Mouse (Mus musculus): ENCODE measurements around the gene Knl1.

Knl1 gene

GRCm38 (mm10) chr2:119026951-119027350 lies 20.0 kb upstream of the Knl1 start:
- no peak for TF ChIP-seq GATA4 (IDR thresholded peaks at IDR 0.05; ENCODE audit: insufficient replicate concordance, low read length)

DNA sequence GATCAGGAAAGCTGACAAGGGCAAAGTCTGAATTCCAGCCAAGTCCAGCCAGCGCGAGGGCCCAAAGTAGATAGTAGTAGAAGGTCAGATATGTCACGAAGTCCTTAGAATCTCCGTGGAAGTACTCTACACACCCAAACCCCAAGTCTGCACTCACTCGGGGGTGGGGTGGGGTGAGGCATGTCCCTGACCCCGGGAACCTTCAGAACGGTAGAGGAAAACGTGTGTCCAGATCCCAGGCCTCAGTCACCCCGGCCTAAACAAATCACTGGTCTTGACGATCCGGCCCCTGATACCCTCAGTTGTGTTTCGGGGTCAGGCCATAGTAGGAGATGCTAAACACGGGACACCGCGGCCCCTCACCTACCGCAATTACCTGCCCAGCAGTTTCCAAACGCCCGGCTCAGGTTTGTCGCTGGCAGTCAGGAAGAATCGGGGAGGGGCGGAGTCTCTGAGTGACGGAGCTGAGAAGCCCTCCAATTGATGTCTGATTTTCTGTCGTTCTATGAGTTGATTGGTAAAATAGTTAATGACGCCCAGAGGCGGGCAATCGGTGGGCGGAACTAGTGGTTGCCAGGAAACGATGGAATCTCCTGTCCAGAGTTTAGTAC lies 17.9 kb upstream of the Knl1 start, which contains the start of gene Ccdc32:
Gene Ccdc32, minus strand, starts transcription at position 453 of the 611 bp plus-strand sequence.
- no peak for TF ChIP-seq GATA4 (IDR thresholded peaks at IDR 0.05; ENCODE audit: insufficient replicate concordance, low read length)

DNA sequence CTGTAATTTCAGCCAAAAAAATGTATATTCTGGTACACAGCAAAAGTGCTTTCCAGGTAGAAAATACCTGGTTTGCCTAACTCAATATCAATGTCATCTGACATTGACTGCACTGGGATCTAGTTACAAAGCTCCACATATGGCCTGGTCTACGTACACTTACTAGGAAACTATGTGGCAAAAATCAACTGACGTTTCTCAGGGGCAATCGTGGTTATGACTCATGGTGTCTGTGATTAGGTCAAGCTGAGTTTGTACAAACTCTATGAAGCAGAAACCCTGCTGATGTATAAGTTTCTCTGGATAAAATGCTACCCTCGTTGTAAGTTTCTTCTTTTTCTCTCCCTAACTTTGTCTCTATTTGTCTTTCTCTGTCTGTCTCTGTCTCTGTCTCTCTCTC lies 14.7 kb upstream of the Knl1 start:
- no peak for TF ChIP-seq GATA4 (IDR thresholded peaks at IDR 0.05; ENCODE audit: insufficient replicate concordance, low read length)

- TF ChIP-seq GATA4 (IDR thresholded peaks at IDR 0.05; ENCODE audit: insufficient replicate concordance, low read length) = no peak; the same call in 1 of the 2 replicates
Measured at GRCm38 (mm10) chr2:119034656-119035396, 12.1 kb upstream of the Knl1 start, which contains the start of gene Rpusd2. Rpusd2 (plus strand) TSS chr2:119034790.

DNA sequence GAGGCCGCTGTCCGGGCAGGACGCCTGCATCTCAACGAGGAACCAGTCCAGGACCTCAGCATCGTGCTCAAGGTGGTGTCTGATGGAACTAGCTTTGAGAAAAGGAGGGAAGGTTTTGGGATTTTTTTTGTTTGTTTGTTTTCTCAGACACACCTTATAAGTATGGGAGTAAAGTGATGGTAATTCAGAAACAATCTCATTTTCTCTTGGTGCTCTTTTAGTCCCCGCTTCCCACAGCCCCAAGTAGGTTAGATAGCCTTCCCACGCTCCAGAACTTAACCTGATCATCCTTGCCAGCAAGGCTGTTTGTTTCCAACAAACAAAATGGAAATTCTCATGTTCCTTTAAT lies 11.5 kb upstream of the Knl1 start:
- TF ChIP-seq GATA4 (IDR thresholded peaks at IDR 0.05; ENCODE audit: insufficient replicate concordance, low read length) = no peak

DNA sequence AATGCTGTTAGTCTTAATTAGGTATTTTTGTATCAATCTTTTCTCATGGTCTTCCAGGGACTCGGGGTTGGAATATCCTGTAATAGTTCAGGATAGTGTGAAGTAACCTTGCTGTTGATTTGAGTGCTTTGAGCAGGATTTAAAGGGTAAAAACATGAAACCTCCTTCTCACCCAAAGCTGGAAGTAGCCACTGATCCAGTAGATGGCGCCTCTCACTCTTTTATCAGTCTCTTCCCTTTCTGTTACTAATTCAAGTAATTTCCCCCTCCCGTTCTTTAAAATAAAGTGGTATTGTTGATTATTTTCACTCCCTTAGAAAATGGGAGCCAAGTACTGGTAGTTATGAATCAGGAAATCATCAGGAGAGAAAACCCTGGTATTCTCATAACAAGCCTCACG lies 6.0 kb upstream of the Knl1 start:
- TF ChIP-seq GATA4 (IDR thresholded peaks at IDR 0.05; ENCODE audit: insufficient replicate concordance, low read length) = no peak

DNA sequence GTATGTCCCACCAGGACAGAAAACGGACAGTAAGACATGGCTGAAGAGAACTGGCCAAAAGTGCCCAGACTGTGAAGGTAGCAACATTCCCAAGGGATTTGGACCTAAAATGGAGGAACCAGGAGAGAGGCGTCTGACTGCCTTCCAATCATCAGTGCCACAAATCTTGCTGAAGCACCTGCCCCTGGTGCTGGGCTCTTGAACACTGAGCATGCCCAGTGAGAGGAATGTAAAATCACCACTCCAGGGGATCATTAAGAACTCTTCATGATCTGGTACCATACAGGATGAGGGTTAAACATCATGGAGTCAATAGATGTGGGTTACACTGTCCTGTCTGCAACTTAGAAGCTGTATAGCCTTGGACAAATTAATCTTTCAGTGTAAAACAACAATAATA lies 1.8 kb upstream of the Knl1 start:
- no peak for TF ChIP-seq GATA4 (IDR thresholded peaks at IDR 0.05; ENCODE audit: insufficient replicate concordance, low read length)

DNA sequence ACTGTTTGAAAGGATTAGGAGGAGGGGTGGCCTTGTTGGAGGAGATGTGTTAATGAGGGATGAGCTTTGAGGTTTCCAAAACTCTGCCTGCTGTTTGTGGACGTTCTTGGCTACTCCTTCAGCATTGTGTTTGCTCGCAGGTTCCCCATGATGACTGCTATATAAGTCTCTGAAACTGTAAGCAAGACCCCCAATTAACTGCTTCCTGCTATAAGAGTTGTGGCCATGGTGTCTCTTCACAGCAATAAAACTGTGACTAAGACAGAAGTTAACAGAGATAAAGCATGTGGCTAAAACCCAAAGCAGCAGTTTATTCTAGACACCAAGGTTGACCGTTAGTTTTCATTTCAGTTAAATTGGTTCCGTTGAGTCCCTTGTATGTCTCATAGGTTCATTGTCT lies 930 bp downstream of the Knl1 start:
- TF ChIP-seq GATA4 (IDR thresholded peaks at IDR 0.05; ENCODE audit: insufficient replicate concordance, low read length) = no peak

DNA sequence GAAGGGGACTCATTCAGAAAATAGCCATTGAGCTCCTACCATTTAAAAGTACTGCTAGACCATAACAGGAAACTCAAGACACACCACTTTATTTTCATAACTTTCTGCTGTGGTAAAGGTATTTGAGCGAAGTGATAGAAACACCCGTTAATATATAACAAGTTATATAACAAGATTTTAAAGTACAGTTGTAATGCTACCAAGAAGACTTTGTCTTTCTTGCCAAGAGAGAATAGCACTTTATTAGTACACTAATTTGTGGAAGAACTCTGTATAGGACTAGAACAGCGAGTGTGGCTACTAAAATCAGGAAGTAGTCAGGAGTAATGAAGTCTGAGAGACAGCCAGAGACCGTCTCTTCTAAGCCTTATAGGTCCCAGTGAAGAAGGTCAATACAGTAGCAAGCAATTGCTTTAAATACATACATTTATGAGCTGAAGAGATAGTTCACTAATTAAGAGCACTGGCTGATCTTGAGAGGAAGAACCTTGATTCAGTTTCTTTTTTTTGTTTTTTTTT lies 3.3 kb downstream of the Knl1 start:
- TF ChIP-seq GATA4 (IDR thresholded peaks at IDR 0.05; ENCODE audit: insufficient replicate concordance, low read length) = no peak

DNA sequence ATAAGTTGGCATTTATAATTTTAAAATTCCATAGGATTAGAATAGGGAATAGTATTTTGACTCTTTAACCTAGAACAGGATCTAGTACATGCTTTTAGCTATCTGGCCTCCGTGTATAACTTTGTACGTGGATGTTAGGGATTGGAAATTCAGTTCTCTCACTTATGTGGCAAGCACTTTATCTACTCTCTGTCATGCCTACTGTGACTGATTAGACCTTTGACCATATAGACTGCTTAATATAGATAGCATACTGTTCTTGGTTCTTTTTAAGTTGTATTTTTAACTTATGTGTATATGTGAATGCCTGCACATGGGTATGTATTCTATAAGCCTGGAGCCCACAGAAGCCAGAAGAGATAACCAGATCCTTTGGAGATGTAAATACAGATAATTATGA lies 13.2 kb downstream of the Knl1 start:
- TF ChIP-seq GATA4 (IDR thresholded peaks at IDR 0.05; ENCODE audit: insufficient replicate concordance, low read length) = no peak

DNA sequence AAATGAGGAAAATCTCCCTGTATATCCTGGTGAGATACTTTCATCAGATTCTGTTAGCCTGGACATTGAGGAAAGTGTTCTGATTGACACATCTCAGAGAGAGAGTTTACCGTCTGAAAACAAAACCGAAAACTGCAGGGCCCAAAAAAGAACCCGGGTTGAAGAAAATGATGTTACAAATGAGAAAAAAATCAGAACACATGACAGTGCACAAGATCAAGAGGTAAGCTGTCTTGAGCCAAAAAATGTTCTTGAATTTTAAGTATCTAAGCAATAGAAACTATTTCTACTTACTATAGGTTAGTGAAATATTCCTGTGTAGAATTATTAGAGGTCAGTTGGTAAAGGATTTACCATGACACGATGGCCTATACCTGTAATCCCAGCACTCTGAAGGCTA lies 25.5 kb downstream of the Knl1 start:
- no peak for TF ChIP-seq GATA4 (IDR thresholded peaks at IDR 0.05; ENCODE audit: insufficient replicate concordance, low read length)

GRCm38 (mm10) chr2:119086156-119086555 lies 39.2 kb downstream of the Knl1 start:
- TF ChIP-seq GATA4 (IDR thresholded peaks at IDR 0.05; ENCODE audit: insufficient replicate concordance, low read length) = no peak

DNA sequence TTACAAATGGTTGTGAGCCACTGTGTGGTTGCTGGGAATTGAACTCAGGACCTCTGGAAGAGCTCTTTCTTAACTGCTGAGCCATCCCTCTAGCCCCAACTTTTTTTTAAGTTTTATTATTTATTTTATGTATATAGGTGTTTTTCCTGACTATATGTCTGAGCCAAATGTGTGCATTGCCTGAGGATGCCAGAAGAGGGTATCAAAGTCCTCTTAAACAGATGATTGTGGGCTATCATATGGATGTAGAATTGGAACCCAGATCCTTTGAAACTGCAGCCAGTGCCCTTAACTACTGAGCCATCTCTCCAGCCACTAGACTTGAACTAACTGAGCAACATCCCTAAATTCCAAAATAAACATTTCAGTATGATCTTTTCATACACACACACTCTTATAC lies 54.6 kb downstream of the Knl1 start:
- no peak for TF ChIP-seq GATA4 (IDR thresholded peaks at IDR 0.05; ENCODE audit: insufficient replicate concordance, low read length)

DNA sequence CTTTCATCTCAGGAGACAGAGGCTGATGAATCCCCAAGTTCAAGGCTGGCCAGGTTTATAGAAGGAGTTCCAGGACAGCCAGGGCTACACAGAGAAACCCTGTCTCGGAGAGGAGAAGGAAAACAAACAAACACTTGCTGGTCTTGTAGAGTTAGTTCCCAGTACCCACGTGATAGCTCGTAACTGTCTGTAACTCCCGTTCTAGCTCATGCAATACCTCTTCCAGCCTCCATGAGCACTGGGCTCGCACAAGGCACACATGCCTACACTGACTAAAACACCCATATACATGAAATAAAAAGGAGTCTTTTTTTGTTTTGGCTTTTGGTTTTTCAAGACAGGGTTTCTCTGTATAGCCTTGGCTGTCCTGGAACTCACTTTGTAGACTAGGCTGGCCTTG lies 59.7 kb downstream of the Knl1 start:
- TF ChIP-seq GATA4 (IDR thresholded peaks at IDR 0.05; ENCODE audit: insufficient replicate concordance, low read length) = no peak

DNA sequence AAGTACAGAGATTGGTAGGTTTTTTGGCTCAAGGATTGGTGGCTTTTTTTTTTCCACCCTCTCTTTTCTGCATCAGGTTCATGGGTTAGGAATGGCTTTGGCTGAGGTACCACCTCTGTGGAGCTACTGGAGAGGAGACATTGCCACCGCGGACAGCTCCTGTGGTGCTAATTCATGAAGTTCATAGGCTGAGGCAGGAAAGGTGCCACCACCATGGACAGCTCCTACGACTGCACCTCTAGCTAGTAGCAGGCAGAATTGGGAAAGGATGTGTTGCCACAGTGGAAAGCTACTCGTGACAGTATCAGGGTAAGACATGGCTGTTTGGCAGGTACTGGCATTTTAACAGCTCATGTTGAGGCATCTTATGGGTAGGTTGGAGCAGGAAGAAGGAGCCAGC lies 61.6 kb downstream of the Knl1 start:
- no peak for TF ChIP-seq GATA4 (IDR thresholded peaks at IDR 0.05; ENCODE audit: insufficient replicate concordance, low read length)

- TF ChIP-seq GATA4 (IDR thresholded peaks at IDR 0.05; ENCODE audit: insufficient replicate concordance, low read length) = no peak
Measured at GRCm38 (mm10) chr2:119111060-119111459, 64.1 kb downstream of the Knl1 start.

All from liver, adult (tissue).